Mouse (Mus musculus) MEL (cell line): ENCODE measurements around the gene Baiap2. TPM values are rescaled to one million over a fixed set of nuclear protein-coding genes. Genes with fewer than 3 reads are reported as not detected.

Source experiments
- DNase-seq: peaks from one replicate; pipeline ENCODE4 v3.0.0; 2011; ENCODE audit warnings: low read depth, low spot score
- H3K27ac ChIP-seq: 2 replicates; pipeline ENCODE4 v1.5.1; 2012; ENCODE audit warnings: low read depth, mild to moderate bottlenecking, control low read depth, low read length, moderate library complexity; ENCODE audit not compliant: control insufficient read depth
- H3K27me3 ChIP-seq, 2 experiments: fragments of 150-350 bp in 1 of 2; sonication (generic) in 1 of 2; 2 replicates each; pipeline ENCODE4 v1.6.1; 2012; ENCODE audit warnings: low read length in 2 of 2, mild to moderate bottlenecking in 2 of 2, improper control_type of control experiment in 1 of 2, moderate library complexity in 1 of 2; ENCODE audit not compliant: insufficient read depth in 2 of 2, control insufficient read depth in 1 of 2
- H3K36me3 ChIP-seq, 2 experiments: 2 replicates each; pipeline ENCODE4 v1.6.1; 2012 to 2014; ENCODE audit warnings: low read length in 2 of 2, improper control_type of control experiment in 1 of 2, inconsistent platforms in 1 of 2, mild to moderate bottlenecking in 1 of 2; ENCODE audit not compliant: insufficient read depth in 2 of 2, control insufficient read depth in 1 of 2
- H3K4me1 ChIP-seq, 2 experiments: fragments of 150-350 bp in 1 of 2; sonication (generic) in 1 of 2; 2 replicates each; pipeline ENCODE4 v1.6.1; 2012; ENCODE audit warnings: low read length in 2 of 2, improper control_type of control experiment in 1 of 2, mild to moderate bottlenecking in 1 of 2; ENCODE audit not compliant: insufficient read depth in 2 of 2, control insufficient read depth in 1 of 2
- H3K4me3 ChIP-seq, 2 experiments: fragments of 150-350 bp in 1 of 2; sonication (generic) in 1 of 2; 2 replicates each; pipeline ENCODE4 v1.5.1; 2012; ENCODE audit warnings: low read depth in 2 of 2, low read length in 2 of 2, mild to moderate bottlenecking in 2 of 2, moderate library complexity in 2 of 2, control low read depth in 1 of 2, improper control_type of control experiment in 1 of 2; ENCODE audit not compliant: control insufficient read depth in 1 of 2, insufficient read depth in 1 of 2
- H3K79me2 ChIP-seq: 2 replicates; pipeline ENCODE4 v1.6.1; 2012; ENCODE audit warnings: mild to moderate bottlenecking, low read length, moderate library complexity; ENCODE audit not compliant: control insufficient read depth, poor library complexity, insufficient read depth
- H3K9ac ChIP-seq: 2 replicates; pipeline ENCODE4 v1.6.1; 2012; ENCODE audit warnings: low read depth, mild to moderate bottlenecking, control low read depth, low read length, moderate library complexity; ENCODE audit not compliant: control insufficient read depth, poor library complexity, severe bottlenecking
- H3K9me3 ChIP-seq: fragments of 150-350 bp; sonication (generic); replicated peaks from 2 replicates; pipeline ENCODE4 v1.6.1; 2012; ENCODE audit warnings: mild to moderate bottlenecking, low read length, improper control_type of control experiment, moderate library complexity; ENCODE audit not compliant: insufficient read depth
- CHD1 ChIP-seq: IDR thresholded peaks from 2 replicates; pipeline ENCODE4 v1.6.1; 2012; ENCODE audit warnings: low read depth, mild to moderate bottlenecking, inconsistent platforms, low read length, improper control_type of control experiment
- ELF1 ChIP-seq: IDR thresholded peaks from 2 replicates; pipeline ENCODE4 v1.6.1; 2014; ENCODE audit warnings: low read depth, mild to moderate bottlenecking, inconsistent platforms, low read length, improper control_type of control experiment, moderate library complexity
- GABPA ChIP-seq: IDR thresholded peaks from 2 replicates; pipeline ENCODE4 v1.6.1; 2012; ENCODE audit warnings: low read depth, mild to moderate bottlenecking, inconsistent platforms, low read length, improper control_type of control experiment, moderate library complexity
- HCFC1 ChIP-seq: IDR thresholded peaks from 2 replicates; pipeline ENCODE4 v1.6.1; 2012; ENCODE audit warnings: low read depth, mild to moderate bottlenecking, inconsistent platforms, low read length, improper control_type of control experiment, moderate library complexity
- JUND ChIP-seq: IDR thresholded peaks from 2 replicates; pipeline ENCODE4 v1.6.1; 2011; ENCODE audit warnings: low read depth, mild to moderate bottlenecking, improper control_type of control experiment, low read length
- MEF2A ChIP-seq: IDR thresholded peaks from 2 replicates; pipeline ENCODE4 v1.6.1; 2014; ENCODE audit warnings: low read depth, mild to moderate bottlenecking, inconsistent platforms, low read length, improper control_type of control experiment; ENCODE audit not compliant: poor library complexity, insufficient replicate concordance, severe bottlenecking; ENCODE audit errors: extremely low read depth
- MYB ChIP-seq: IDR thresholded peaks from 2 replicates; pipeline ENCODE4 v1.6.1; 2011; ENCODE audit warnings: mild to moderate bottlenecking, low read depth, low read length, improper control_type of control experiment
- POLR2A ChIP-seq, 2 experiments: IDR thresholded peaks; 2 replicates each; pipeline ENCODE4 v1.6.1; 2011 to 2012; ENCODE audit warnings: low read length in 2 of 2, mild to moderate bottlenecking in 2 of 2, control low read depth in 1 of 2, improper control_type of control experiment in 1 of 2, low read depth in 1 of 2, moderate library complexity in 1 of 2; ENCODE audit not compliant: control insufficient read depth in 1 of 2, insufficient read depth in 1 of 2, poor library complexity in 1 of 2
- POLR2AphosphoS5 ChIP-seq: IDR thresholded peaks from 2 replicates; pipeline ENCODE4 v1.6.1; 2012; ENCODE audit warnings: low read depth, borderline replicate concordance, mild to moderate bottlenecking, inconsistent platforms, low read length, moderate library complexity, mixed read lengths
- RAD21 ChIP-seq: IDR thresholded peaks from 2 replicates; pipeline ENCODE4 v1.6.1; 2011; ENCODE audit warnings: mild to moderate bottlenecking, low read depth, low read length, improper control_type of control experiment
- RCOR1 ChIP-seq: IDR thresholded peaks from 2 replicates; pipeline ENCODE4 v1.6.1; 2012; ENCODE audit warnings: low read depth, mild to moderate bottlenecking, inconsistent platforms, low read length, improper control_type of control experiment
- TCF12 ChIP-seq: IDR thresholded peaks from 2 replicates; pipeline ENCODE4 v1.6.1; 2014; ENCODE audit warnings: low read depth, mild to moderate bottlenecking, inconsistent platforms, low read length, improper control_type of control experiment, moderate library complexity
- ZKSCAN1 ChIP-seq: IDR thresholded peaks from 2 replicates; pipeline ENCODE4 v1.6.1; 2012; ENCODE audit warnings: low read depth, mild to moderate bottlenecking, inconsistent platforms, low read length, improper control_type of control experiment, moderate library complexity
- ZMIZ1 ChIP-seq: IDR thresholded peaks from 2 replicates; pipeline ENCODE4 v1.6.1; 2012; ENCODE audit warnings: low read depth, mild to moderate bottlenecking, inconsistent platforms, low read length, improper control_type of control experiment, moderate library complexity
- ZNF384 ChIP-seq: IDR thresholded peaks from 2 replicates; pipeline ENCODE4 v1.6.1; 2012; ENCODE audit warnings: low read depth, mild to moderate bottlenecking, inconsistent platforms, low read length, improper control_type of control experiment
- polyA plus RNA-seq, 2 experiments: library from polyadenylated mRNA; stranded (reverse) in 1 of 2; unstranded in 1 of 2; fragments of >175 nt in 1 of 2; fragments of >200 nt in 1 of 2; gene quantifications; 2 replicates each; pipeline versions ENCODE4 v1.2.1 to v1.2.4; 2012; ENCODE audit warnings: low replicate concordance in 2 of 2, low read depth in 1 of 2; ENCODE audit not compliant: insufficient read length in 2 of 2, insufficient read depth in 1 of 2, missing spikeins in 1 of 2
- total RNA-seq: library from RNA; depleted of rRNA; stranded (reverse); fragments of 300-350 nt; gene quantifications from 2 replicates; pipeline ENCODE4 v1.2.3, GENCODE M21; 2012

Baiap2 gene
- total and polyA plus RNA-seq, 3 experiments: 27.5 to 31.3 TPM; not detected in 1

GRCm38 (mm10) chr11:119907006-119907650, 35.4 kb upstream of the Baiap2 start:
- Histone ChIP-seq H3K9me3 (no peaks in the 10 kb centered on the region), H3K79me2 (no peaks in the 10 kb centered on the region; the same call in 1 of the 2 replicates), H3K27ac (no peak overlapping the region), H3K27me3 (no peaks in the 10 kb centered on the region), H3K9ac (no peak overlapping the region), H3K36me3 (no peaks in the 10 kb centered on the region), H3K4me1 (peaks cover 0 to 11% of the 10 kb centered on the region in 2 experiments; a peak in 2 of 4 replicates), H3K4me3 (no peak overlapping the region)
- no peak for DNase-seq
- TF ChIP-seq TCF12: no peak
- no peak for TF ChIP-seq GABPA
- no peak for TF ChIP-seq ZKSCAN1
- no peak for TF ChIP-seq MYB
- TF ChIP-seq RAD21: no peak
- TF ChIP-seq ELF1: no peak
- no peak for TF ChIP-seq JUND
- no peak for TF ChIP-seq CHD1
- no peak for TF ChIP-seq RCOR1
- no peak for TF ChIP-seq ZNF384
- TF ChIP-seq MEF2A: no peak

DNA sequence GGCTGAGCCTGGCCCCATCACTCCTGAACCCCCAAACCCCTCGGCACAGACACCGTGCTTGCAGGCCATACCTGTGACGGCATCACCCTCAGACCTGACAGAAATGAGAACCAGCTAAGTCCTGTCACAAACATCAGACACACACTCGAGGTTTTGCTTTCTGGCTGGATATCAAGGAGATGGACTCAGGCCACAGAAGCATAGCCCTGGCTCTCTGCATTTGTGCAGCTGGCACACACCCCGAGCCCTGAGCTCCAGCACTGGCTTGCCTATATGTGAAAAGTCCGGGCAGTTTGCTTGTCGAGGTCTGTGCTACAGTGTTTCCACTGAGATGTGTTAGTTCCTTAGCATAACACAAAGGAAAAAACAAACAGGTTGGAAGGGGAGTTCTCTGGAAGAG, 34.9 kb upstream of the Baiap2 start:
- no peaks in the 10 kb centered on the region for H3K27me3 ChIP-seq
- H3K4me1 ChIP-seq: peaks cover 0 to 12% of the 10 kb centered on the region in 2 experiments; a peak in 2 of 4 replicates
- no peaks in the 10 kb centered on the region; the same call in 1 of the 2 replicates for H3K79me2 ChIP-seq
- no peaks in the 10 kb centered on the region for H3K36me3 ChIP-seq
- no peak for DNase-seq
- no peak overlapping the region for H3K9ac ChIP-seq
- TF ChIP-seq ZMIZ1 (no peak), TCF12 (no peak), HCFC1 (no peak), POLR2AphosphoS5 (no peak), POLR2A (IDR thresholded peaks at IDR 0.05; ENCODE audit: control insufficient read depth in 1 of 2, insufficient read depth in 1 of 2, low read depth in 1 of 2, low read length in 2 of 2, poor library complexity in 1 of 2) (no peak), GABPA (no peak), MEF2A (no peak)
- TF ChIP-seq, all 39 proteins: peak for 0
- Histone ChIP-seq H3K27ac (no peak overlapping the region), H3K4me3 (no peak overlapping the region), H3K9me3 (no peaks in the 10 kb centered on the region)
